8 mouse cellular contexts compared by ENCODE assay signal in genomic region chrX:8193419-8193723, GRCm38 (mm10). TPM values are rescaled to one million over a fixed set of nuclear protein-coding genes. Genes with fewer than 3 reads are reported as not detected.
DNase-seq lines count a peak whose midpoint lies in the region; ATAC-seq and TF ChIP-seq lines count a peak whose summit lies in the region.

Gene Ebp (minus strand): TSS chrX:8193512.

- H3K9ac ChIP-seq in forebrain, embryonic 15.5 days (replicated peaks): peak within 1 kb of the TSS; percentile 57
- H3K9ac ChIP-seq in hindbrain, embryonic 12.5 days: peak within 1 kb of the TSS; percentile 51
- H3K9ac ChIP-seq in midbrain, embryonic 12.5 days (replicated peaks): peak within 1 kb of the TSS; percentile 58

- H3K4me2 ChIP-seq in forebrain, embryonic 15.5 days (replicated peaks): peak within 1 kb of the TSS; percentile 54
- H3K4me2 ChIP-seq in hindbrain, embryonic 12.5 days (replicated peaks): peak within 1 kb of the TSS; percentile 54
- peak within 1 kb of the TSS; percentile 57 for H3K4me2 ChIP-seq in midbrain, embryonic 12.5 days (replicated peaks)

- intact Hi-C loops in gastrocnemius, adult 2 months (cut with DNase I): loop anchor here (10.0 kb wide), 1 partner anchor 51 kb away; no protein-coding TSS in a partner anchor
- intact Hi-C loops in left cerebral cortex, postnatal 14 days (cut with DNase I): loop anchor here (5.0 kb wide), 1 partner anchor 59 kb away; the partner anchor contains the start of gene Ftsj1

- H3K4me3 ChIP-seq in gastrocnemius, adult 2 months: peak within 1 kb of the TSS; percentile 84
- peak within 1 kb of the TSS; percentile 56 for H3K4me3 ChIP-seq in forebrain, embryonic 15.5 days
- H3K4me3 ChIP-seq in hindbrain, embryonic 12.5 days: peak within 1 kb of the TSS; percentile 50
- H3K4me3 ChIP-seq in midbrain, embryonic 12.5 days: peak within 1 kb of the TSS; percentile 51

- DNase-seq in gastrocnemius, adult 2 months: no peak
- DNase-seq in gastrocnemius, adult 8-10 months (ENCODE audit: low spot score in 2 of 2): no peak
- peak in 1 of 2 experiments; percentile 6 for DNase-seq in adrenal gland, adult 18-20 months (ENCODE audit: low spot score in 2 of 2)
- peak; percentile 42 to 44 for DNase-seq in left cerebral cortex, postnatal 14 days (ENCODE audit: low spot score in 2 of 2)
- no peak for DNase-seq in ovary, postnatal 10 days (ENCODE audit: low spot score)

- no peaks in the 10 kb centered on the region for H3K36me3 ChIP-seq in forebrain, embryonic 15.5 days
- H3K36me3 ChIP-seq in hindbrain, embryonic 12.5 days: no peaks in the 10 kb centered on the region
- no peaks in the 10 kb centered on the region for H3K36me3 ChIP-seq in midbrain, embryonic 12.5 days

- 0 out of 2 replicates have a peak, but pooled peaks cover 6% of the 10 kb centered on the region for H3K4me1 ChIP-seq in forebrain, embryonic 15.5 days
- no peaks in the 10 kb centered on the region; the same call in 1 of the 2 replicates for H3K4me1 ChIP-seq in hindbrain, embryonic 12.5 days
- H3K4me1 ChIP-seq in midbrain, embryonic 12.5 days: 0 out of 2 replicates have a peak, but pooled peaks cover 4% of the 10 kb centered on the region

- H3K27me3 ChIP-seq in forebrain, embryonic 15.5 days: no peaks in the 10 kb centered on the region
- H3K27me3 ChIP-seq in hindbrain, embryonic 12.5 days: no peaks in the 10 kb centered on the region
- no peaks in the 10 kb centered on the region for H3K27me3 ChIP-seq in midbrain, embryonic 12.5 days

- WGBS in forebrain, embryonic 15.5 days: 21% methylated on average over 10 of the region's 10 CpGs
- WGBS in hindbrain, embryonic 12.5 days: 27% methylated on average over 10 of the region's 10 CpGs
- 30% methylated on average over 10 of the region's 10 CpGs for WGBS in midbrain, embryonic 12.5 days

- no peak for TF ChIP-seq CTCF in gastrocnemius, adult 2 months (IDR thresholded peaks at IDR 0.05)

- peak within 1 kb of the TSS; percentile 86 for H3K27ac ChIP-seq in gastrocnemius, adult 2 months
- H3K27ac ChIP-seq in forebrain, embryonic 15.5 days (replicated peaks): peak within 1 kb of the TSS; percentile 76
- H3K27ac ChIP-seq in hindbrain, embryonic 12.5 days: peak within 1 kb of the TSS; percentile 75
- H3K27ac ChIP-seq in midbrain, embryonic 12.5 days (replicated peaks): peak within 1 kb of the TSS; percentile 74

- peak; percentile 78 for ATAC-seq in forebrain, embryonic 15.5 days (replicated peaks)
- ATAC-seq in hindbrain, embryonic 12.5 days (ENCODE audit: low FRiP score): peak; percentile 18; the same call in 1 of the 2 replicates
- ATAC-seq in midbrain, embryonic 12.5 days (ENCODE audit: low FRiP score, low read depth): peak; percentile 14; the same call in 1 of the 2 replicates

- H3K9me3 ChIP-seq in forebrain, embryonic 15.5 days: no peaks in the 10 kb centered on the region
- no peaks in the 10 kb centered on the region for H3K9me3 ChIP-seq in hindbrain, embryonic 12.5 days (replicated peaks)
- no peaks in the 10 kb centered on the region for H3K9me3 ChIP-seq in midbrain, embryonic 12.5 days

RNA-seq across cellular contexts. Expression of gene Ebp, which starts in this region (rescaled TPM):
- 1 to 10 TPM; 9.2 to 9.3 TPM for total RNA-seq in gastrocnemius, adult 2 months (2021)
- total RNA-seq in gastrocnemius, adult 8-10 months (2022): 1 to 10 TPM; 5.4 to 8.3 (median 7.0) TPM
- 10 to 100 TPM; 44.2 to 76.5 TPM for total RNA-seq in adrenal gland, adult 18-20 months (2021)
- 21.7 and 24.0 TPM in 2 replicates for polyA plus RNA-seq in forebrain, embryonic 15.5 days (2015; fragmentation: Nextera tagmentation; extraction: Ambion mirVana)
- polyA plus RNA-seq in hindbrain, embryonic 12.5 days (2016; fragmentation: Nextera tagmentation; extraction: Ambion mirVana): 30.7 and 32.3 TPM in 2 replicates
- total RNA-seq in left cerebral cortex, postnatal 14 days (2021): 10 to 100 TPM; 31.7 to 33.3 TPM
- polyA plus RNA-seq in midbrain, embryonic 12.5 days (2016; fragmentation: Nextera tagmentation; extraction: Ambion mirVana): 26.3 and 32.6 TPM in 2 replicates

Comparison
In these comparisons a context has a peak if more than half of its experiments do, and no peak if none do; other contexts are left out.
1. DNase-seq: peak in left cerebral cortex, postnatal 14 days (2 of 2); none in gastrocnemius, adult 2 months (single experiment), gastrocnemius, adult 8-10 months (0 of 2) and ovary, postnatal 10 days (single experiment).
2. ATAC-seq: peak in every context shown above with its lines; median percentile 78 in forebrain, embryonic 15.5 days; 18 in hindbrain, embryonic 12.5 days; 14 in midbrain, embryonic 12.5 days.
3. Peak in every context shown above with its lines, with median percentiles within 50 percentile points of each other: H3K27ac ChIP-seq, H3K4me3 ChIP-seq, H3K4me2 ChIP-seq and H3K9ac ChIP-seq.